ENCODE assay signal across 20 mouse cellular contexts in genomic region chr15:36929786-36930185, GRCm38 (mm10).
DNase-seq lines count a peak whose midpoint lies in the region; ATAC-seq and TF ChIP-seq lines count a peak whose summit lies in the region.
"Had no signal": no experiment of that assay in that cellular context is flagged by ENCODE, and none has a peak within 500 bp of the region (broad histone marks: within the 10 kb centered on the region; RNA-seq: fewer than 3 reads in every experiment).

No protein-coding gene starts in this region.

- no peak for TF ChIP-seq RAD21 in MEL (IDR thresholded peaks at IDR 0.05; ENCODE audit: low read depth, low read length)

- H3K4me1 ChIP-seq in liver, embryonic 12.5 days: peaks cover 21% of the 10 kb centered on the region; the same call in 1 of the 2 replicates
- H3K4me1 ChIP-seq in liver, embryonic 11.5 days (replicated peaks; ENCODE audit: control insufficient read depth, insufficient read depth, low read length): 0 out of 2 replicates have a peak, but pooled peaks cover 2% of the 10 kb centered on the region
- peaks cover 4 to 9% of the 10 kb centered on the region in 2 experiments; a peak in 3 of 4 replicates for H3K4me1 ChIP-seq in MEL (ENCODE audit: control insufficient read depth in 1 of 2, insufficient read depth in 2 of 2, low read length in 2 of 2)
- H3K4me1 ChIP-seq in liver, embryonic 13.5 days (replicated peaks): peaks cover 13% of the 10 kb centered on the region
- no peaks in the 10 kb centered on the region for H3K4me1 ChIP-seq in neural tube, embryonic 15.5 days
- H3K4me1 ChIP-seq in lung, postnatal 0 days (ENCODE audit: insufficient read depth, low read depth, low read length): no peaks in the 10 kb centered on the region; the same call in 1 of the 2 replicates
- H3K4me1 ChIP-seq: embryonic facial prominence, embryonic 12.5 days; hindbrain, embryonic 10.5 days had no signal

- WGBS in liver, embryonic 12.5 days (ENCODE audit: insufficient replicate concordance): 66% methylated on average over 2 of the region's 2 CpGs
- 74% methylated on average over 2 of the region's 2 CpGs for WGBS in liver, embryonic 11.5 days
- WGBS in liver, embryonic 13.5 days (ENCODE audit: insufficient replicate concordance): 62% methylated on average over 2 of the region's 2 CpGs
- WGBS in neural tube, embryonic 15.5 days: 86% methylated on average over 2 of the region's 2 CpGs
- 84% methylated on average over 2 of the region's 2 CpGs for WGBS in lung, postnatal 0 days

- H3K79me2 ChIP-seq in MEL (ENCODE audit: control insufficient read depth, insufficient read depth, low read length, poor library complexity): no peaks in the 10 kb centered on the region

- no peak for TF ChIP-seq POLR2A in MEL (IDR thresholded peaks at IDR 0.05; ENCODE audit: control insufficient read depth in 1 of 2, insufficient read depth in 1 of 2, low read depth in 1 of 2, low read length in 2 of 2, poor library complexity in 1 of 2)

- H3K4me2 ChIP-seq in liver, embryonic 12.5 days: no peak overlapping the region
- no peak overlapping the region for H3K4me2 ChIP-seq in liver, embryonic 11.5 days
- H3K4me2 ChIP-seq in liver, embryonic 13.5 days: no peak overlapping the region
- no peak overlapping the region for H3K4me2 ChIP-seq in neural tube, embryonic 15.5 days
- no peak overlapping the region for H3K4me2 ChIP-seq in lung, postnatal 0 days (replicated peaks; ENCODE audit: low read depth, low read length)
- H3K4me2 ChIP-seq: embryonic facial prominence, embryonic 12.5 days; heart, embryonic 12.5 days; hindbrain, embryonic 14.5 days had no signal

- no peak for DNase-seq in liver, embryonic 11.5 days (ENCODE audit: low spot score)
- DNase-seq in MEL (ENCODE audit: low read depth, low spot score): peak; percentile 64
- DNase-seq in liver, embryonic 13.5 days: no peak
- DNase-seq in lung, postnatal 0 days (ENCODE audit: low spot score): no peak
- no peak for DNase-seq in urinary bladder, postnatal 14 days (ENCODE audit: low spot score)
- DNase-seq: adrenal gland, adult 8-10 months; adrenal gland, postnatal 36 days; cerebellum, adult 11 months; cerebellum, adult 9-10 months; cerebellum, postnatal 25 days; gastrocnemius, postnatal 10 days had no signal

- H3K27ac ChIP-seq in liver, embryonic 12.5 days: no peak overlapping the region
- H3K27ac ChIP-seq in liver, embryonic 11.5 days (ENCODE audit: low read depth, low read length): no peak overlapping the region
- H3K27ac ChIP-seq in MEL (ENCODE audit: control insufficient read depth, low read depth, low read length): 0 out of 2 replicates have a peak overlapping the region, but pooled peaks have one; percentile 2
- no peak overlapping the region for H3K27ac ChIP-seq in liver, embryonic 13.5 days
- H3K27ac ChIP-seq in neural tube, embryonic 15.5 days (replicated peaks): no peak overlapping the region
- H3K27ac ChIP-seq in lung, postnatal 0 days (ENCODE audit: low read length): no peak overlapping the region
- H3K27ac ChIP-seq: embryonic facial prominence, embryonic 12.5 days; hindbrain, embryonic 10.5 days; hindbrain, embryonic 14.5 days had no signal

- ATAC-seq in liver, embryonic 12.5 days: peak; percentile 53; the same call in 1 of the 2 replicates
- no peak for ATAC-seq in liver, embryonic 11.5 days (replicated peaks; ENCODE audit: low FRiP score)
- 0 out of 2 replicates have a peak, but pooled peaks have one; percentile 30 for ATAC-seq in liver, embryonic 13.5 days (ENCODE audit: low read depth)
- ATAC-seq in neural tube, embryonic 15.5 days (ENCODE audit: low FRiP score): no peak
- no peak for ATAC-seq in lung, postnatal 0 days
- ATAC-seq: forebrain, embryonic 16.5 days; Patski had no signal

- no peak for TF ChIP-seq EP300 in MEL (IDR thresholded peaks at IDR 0.05; ENCODE audit: low read depth in 1 of 2, low read length in 2 of 2)
- no peak for TF ChIP-seq EP300 in lung, postnatal 0 days (IDR thresholded peaks at IDR 0.05)

- 0 out of 2 replicates have a peak, but pooled peaks cover 2% of the 10 kb centered on the region for H3K36me3 ChIP-seq in liver, embryonic 12.5 days
- H3K36me3 ChIP-seq in liver, embryonic 11.5 days (ENCODE audit: control insufficient read depth, insufficient read depth, low read length): no peaks in the 10 kb centered on the region
- H3K36me3 ChIP-seq in MEL (ENCODE audit: control insufficient read depth in 1 of 2, insufficient read depth in 2 of 2, low read length in 2 of 2): no peaks in the 10 kb centered on the region
- H3K36me3 ChIP-seq in liver, embryonic 13.5 days: no peaks in the 10 kb centered on the region
- H3K36me3 ChIP-seq in neural tube, embryonic 15.5 days: no peaks in the 10 kb centered on the region
- no peaks in the 10 kb centered on the region for H3K36me3 ChIP-seq in lung, postnatal 0 days (ENCODE audit: insufficient read depth, low read length)
- H3K36me3 ChIP-seq: embryonic facial prominence, embryonic 12.5 days; G1E; heart, embryonic 12.5 days; hindbrain, embryonic 10.5 days had no signal

- H3K4me3 ChIP-seq in liver, embryonic 12.5 days: no peak overlapping the region
- H3K4me3 ChIP-seq in liver, embryonic 11.5 days (ENCODE audit: low read depth, low read length): no peak overlapping the region
- H3K4me3 ChIP-seq in MEL (ENCODE audit: control insufficient read depth in 1 of 2, insufficient read depth in 1 of 2, low read depth in 2 of 2, low read length in 2 of 2): no peak overlapping the region
- H3K4me3 ChIP-seq in liver, embryonic 13.5 days (replicated peaks): no peak overlapping the region
- H3K4me3 ChIP-seq in neural tube, embryonic 15.5 days (replicated peaks): no peak overlapping the region
- no peak overlapping the region for H3K4me3 ChIP-seq in lung, postnatal 0 days (ENCODE audit: low read depth, low read length)
- H3K4me3 ChIP-seq: embryonic facial prominence, embryonic 12.5 days; heart, embryonic 12.5 days; hindbrain, embryonic 10.5 days had no signal

- no peaks in the 10 kb centered on the region for H3K9me3 ChIP-seq in liver, embryonic 12.5 days (replicated peaks)
- no peaks in the 10 kb centered on the region for H3K9me3 ChIP-seq in liver, embryonic 11.5 days (ENCODE audit: control insufficient read depth, low read length)
- H3K9me3 ChIP-seq in MEL (replicated peaks; ENCODE audit: insufficient read depth, low read length): no peaks in the 10 kb centered on the region
- no peaks in the 10 kb centered on the region for H3K9me3 ChIP-seq in liver, embryonic 13.5 days (replicated peaks)
- no peaks in the 10 kb centered on the region for H3K9me3 ChIP-seq in neural tube, embryonic 15.5 days (replicated peaks)
- no peaks in the 10 kb centered on the region for H3K9me3 ChIP-seq in lung, postnatal 0 days (ENCODE audit: low read length)
- H3K9me3 ChIP-seq: embryonic facial prominence, embryonic 12.5 days; hindbrain, embryonic 10.5 days had no signal

- TF ChIP-seq CTCF in MEL (IDR thresholded peaks at IDR 0.05 in 2 of 3, conservative IDR thresholded peaks at IDR 0.05 in 1 of 3; ENCODE audit: control insufficient read depth in 1 of 3, insufficient read depth in 1 of 3, low read depth in 2 of 3, low read length in 3 of 3, poor library complexity in 1 of 3, severe bottlenecking in 1 of 3): no peak
- TF ChIP-seq CTCF in lung, postnatal 0 days (IDR thresholded peaks at IDR 0.05): no peak

- no peaks in the 10 kb centered on the region for H3K27me3 ChIP-seq in liver, embryonic 12.5 days (replicated peaks)
- no peaks in the 10 kb centered on the region for H3K27me3 ChIP-seq in liver, embryonic 11.5 days (replicated peaks; ENCODE audit: control insufficient read depth, insufficient read depth, low read length)
- no peaks in the 10 kb centered on the region for H3K27me3 ChIP-seq in MEL (ENCODE audit: control insufficient read depth in 1 of 2, insufficient read depth in 2 of 2, low read length in 2 of 2)
- no peaks in the 10 kb centered on the region for H3K27me3 ChIP-seq in liver, embryonic 13.5 days
- H3K27me3 ChIP-seq in neural tube, embryonic 15.5 days (replicated peaks): no peaks in the 10 kb centered on the region
- H3K27me3 ChIP-seq in lung, postnatal 0 days (replicated peaks; ENCODE audit: insufficient read depth, low read length): no peaks in the 10 kb centered on the region
- H3K27me3 ChIP-seq: embryonic facial prominence, embryonic 12.5 days; heart, embryonic 12.5 days; Patski had no signal

- no peak overlapping the region for H3K9ac ChIP-seq in liver, embryonic 12.5 days
- H3K9ac ChIP-seq in liver, embryonic 11.5 days (ENCODE audit: low read depth, low read length): no peak overlapping the region
- no peak overlapping the region for H3K9ac ChIP-seq in MEL (ENCODE audit: control insufficient read depth, low read depth, low read length, poor library complexity, severe bottlenecking)
- H3K9ac ChIP-seq in liver, embryonic 13.5 days: no peak overlapping the region
- no peak overlapping the region for H3K9ac ChIP-seq in neural tube, embryonic 15.5 days (replicated peaks)
- no peak overlapping the region for H3K9ac ChIP-seq in lung, postnatal 0 days (replicated peaks; ENCODE audit: low read depth)
- H3K9ac ChIP-seq: embryonic facial prominence, embryonic 12.5 days; heart, embryonic 12.5 days; hindbrain, embryonic 14.5 days had no signal

TF ChIP-seq in MEL, 35 proteins besides CTCF, POLR2A, EP300 and RAD21:
- TF ChIP-seq USF1 (IDR thresholded peaks at IDR 0.05; ENCODE audit: low read depth, low read length): no peak
- no peak for TF ChIP-seq MAZ (IDR thresholded peaks at IDR 0.05; ENCODE audit: low read depth, low read length)
- no peak for TF ChIP-seq POLR2AphosphoS2 (IDR thresholded peaks at IDR 0.05; ENCODE audit: low read length)
- no peak for TF ChIP-seq TAL1 (IDR thresholded peaks at IDR 0.05; ENCODE audit: low read length)
- TF ChIP-seq GABPA (IDR thresholded peaks at IDR 0.05; ENCODE audit: low read depth, low read length): no peak
- TF ChIP-seq CHD2 (IDR thresholded peaks at IDR 0.05; ENCODE audit: low read length): no peak
- TF ChIP-seq JUND (IDR thresholded peaks at IDR 0.05; ENCODE audit: low read depth, low read length): no peak
- TF ChIP-seq MAFK (IDR thresholded peaks at IDR 0.05; ENCODE audit: borderline replicate concordance, low read depth, low read length): no peak
- no peak for TF ChIP-seq HCFC1 (IDR thresholded peaks at IDR 0.05; ENCODE audit: low read depth, low read length)
- no peak for TF ChIP-seq UBTF (IDR thresholded peaks at IDR 0.05; ENCODE audit: borderline replicate concordance, insufficient read depth, low read depth, low read length)

Comparison
In these comparisons a context has a peak if more than half of its experiments do, and no peak if none do; other contexts are left out.
1. ATAC-seq: peak in liver, embryonic 12.5 days (single experiment) and liver, embryonic 13.5 days (single experiment); none in liver, embryonic 11.5 days (single experiment), neural tube, embryonic 15.5 days (single experiment) and lung, postnatal 0 days (single experiment).